Mouse (Mus musculus) ES-E14 (cell line): ENCODE data around the gene Gm10447.

ENCODE experiments used
- CHD2 ChIP-seq: IDR thresholded peaks from 2 replicates; pipeline ENCODE4 v1.6.1; 2014; ENCODE audit warnings: mild to moderate bottlenecking, low read depth, low read length, inconsistent platforms
- HCFC1 ChIP-seq: IDR thresholded peaks from 2 replicates; pipeline ENCODE4 v1.6.1; 2012; ENCODE audit warnings: low read length, inconsistent platforms, borderline replicate concordance; ENCODE audit not compliant: insufficient read depth
- MAFK ChIP-seq: IDR thresholded peaks from 2 replicates; pipeline ENCODE4 v1.6.1; 2014; ENCODE audit warnings: mild to moderate bottlenecking, low read depth, low read length, inconsistent platforms; ENCODE audit not compliant: insufficient read depth
- ZC3H11A ChIP-seq: IDR thresholded peaks from 2 replicates; pipeline ENCODE4 v1.6.1; 2012; ENCODE audit warnings: low read depth, mild to moderate bottlenecking, inconsistent platforms, low read length, borderline replicate concordance
- ZNF384 ChIP-seq: IDR thresholded peaks from 2 replicates; pipeline ENCODE4 v1.6.1; 2012; ENCODE audit warnings: low read depth, low read length, inconsistent platforms

- no peak for TF ChIP-seq MAFK
- TF ChIP-seq CHD2: no peak
- TF ChIP-seq HCFC1: no peak
- no peak for TF ChIP-seq ZNF384
- no peak for TF ChIP-seq ZC3H11A
Measured at GRCm38 (mm10) chr11:53436338-53436737, 20.6 kb downstream of the Gm10447 start.
